Mouse (Mus musculus) naive thymus-derived CD4-positive, alpha-beta T cell, adult 2 months (primary cell): ENCODE measurements at regions not wholly inside any gene's neighbourhood (a gene's known extent, or its start where the extent isn't known, plus 50 kb on each side); places are given as distances from the start of the nearest gene placed in this dataset.

Experiments used
- DNase-seq: peaks from one replicate; pipeline ENCODE4 v3.0.0-alpha.2; 2011; ENCODE audit warnings: low read depth

GRCm38 (mm10) chrX:11915984-11916383, 244.2 kb downstream of the Bcor start:
- no peak for DNase-seq

DNA sequence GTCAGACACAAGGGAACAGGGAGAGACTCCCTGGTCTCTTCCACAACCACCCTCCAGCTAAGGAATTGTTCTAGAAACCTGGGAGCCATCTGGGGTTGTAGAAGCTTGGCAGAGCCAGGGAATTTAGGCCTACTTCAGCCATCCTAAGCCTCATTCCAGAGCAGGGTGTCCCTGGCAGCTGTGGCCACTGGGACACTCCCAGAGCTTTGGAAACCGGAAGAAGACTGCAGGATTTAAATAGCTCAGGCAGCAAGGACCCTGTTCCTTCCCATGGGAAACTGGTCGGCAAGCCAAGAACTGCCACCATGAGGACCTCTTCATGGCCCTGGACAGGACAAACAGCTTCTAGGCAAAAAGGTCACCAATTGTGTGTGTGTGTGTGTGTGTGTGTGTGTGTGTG, 239.9 kb downstream of the Bcor start:
- DNase-seq: no peak

GRCm38 (mm10) chrX:11924639-11925302, 235.4 kb downstream of the Bcor start:
- no peak for DNase-seq

- DNase-seq: no peak
Measured at GRCm38 (mm10) chrX:11926868-11927535, 233.2 kb downstream of the Bcor start.

DNA sequence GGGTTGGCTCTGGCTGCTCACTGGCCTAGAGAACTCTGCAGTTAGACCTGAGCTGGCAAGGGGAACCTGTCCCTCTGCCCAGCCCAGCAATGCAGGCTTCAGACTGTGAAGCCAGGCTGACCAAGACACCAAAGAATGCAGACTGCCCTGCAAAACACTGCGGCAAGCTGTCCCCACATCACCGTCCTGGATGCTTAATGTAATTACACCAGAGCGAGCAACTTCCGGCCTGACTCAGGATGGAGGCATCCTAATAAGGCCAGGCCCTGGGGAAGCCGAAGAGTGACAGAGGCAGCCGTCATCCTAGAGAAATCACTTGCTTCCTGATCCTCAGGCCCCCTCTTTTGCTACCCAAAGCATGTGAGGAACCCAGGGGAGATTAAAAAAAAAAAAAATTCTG, 230.7 kb downstream of the Bcor start:
- no peak for DNase-seq

DNA sequence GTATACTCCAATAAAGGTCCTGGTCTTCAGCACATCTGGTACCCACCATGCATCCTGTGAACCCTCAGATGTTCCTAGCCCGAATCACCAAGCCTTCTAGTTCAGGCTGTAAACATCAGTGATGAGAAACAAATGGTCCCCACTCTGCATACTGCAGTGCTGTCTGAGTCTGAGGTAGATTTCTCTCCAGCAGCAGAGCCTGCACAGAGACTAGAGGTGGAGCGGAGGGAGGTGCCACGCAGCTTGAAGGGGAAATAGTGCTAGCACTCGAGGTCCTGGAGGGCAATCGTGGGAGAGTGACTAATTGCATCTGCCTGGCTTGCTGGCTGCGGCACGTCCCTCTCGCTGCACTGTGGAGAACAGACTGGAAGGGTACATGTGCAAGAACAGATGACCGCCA, 228.7 kb downstream of the Bcor start:
- no peak for DNase-seq

DNA sequence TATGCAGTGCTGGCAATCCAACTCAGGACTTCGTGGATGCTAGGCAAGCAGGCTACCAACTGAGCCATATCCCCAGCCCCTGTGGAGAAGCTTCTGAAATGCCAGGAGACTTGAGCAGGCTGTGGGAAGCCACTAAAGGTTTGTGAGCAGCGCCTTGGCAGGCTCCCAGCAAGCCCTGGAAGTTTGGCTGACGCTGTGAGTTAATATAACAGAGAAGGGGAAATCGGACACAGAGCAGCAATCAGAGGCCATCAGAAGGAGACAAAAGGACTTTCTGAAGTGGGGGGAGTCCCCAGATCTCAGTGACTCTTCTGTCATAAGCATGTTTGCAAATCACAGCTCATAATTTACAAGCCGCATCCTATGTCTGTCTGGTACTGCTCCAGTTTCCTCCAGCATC, 224.8 kb downstream of the Bcor start:
- DNase-seq: no peak

GRCm38 (mm10) chrX:11940246-11940645, 219.9 kb downstream of the Bcor start:
- no peak for DNase-seq

- DNase-seq: no peak
Measured at GRCm38 (mm10) chrX:11943367-11943766, 216.8 kb downstream of the Bcor start.

DNA sequence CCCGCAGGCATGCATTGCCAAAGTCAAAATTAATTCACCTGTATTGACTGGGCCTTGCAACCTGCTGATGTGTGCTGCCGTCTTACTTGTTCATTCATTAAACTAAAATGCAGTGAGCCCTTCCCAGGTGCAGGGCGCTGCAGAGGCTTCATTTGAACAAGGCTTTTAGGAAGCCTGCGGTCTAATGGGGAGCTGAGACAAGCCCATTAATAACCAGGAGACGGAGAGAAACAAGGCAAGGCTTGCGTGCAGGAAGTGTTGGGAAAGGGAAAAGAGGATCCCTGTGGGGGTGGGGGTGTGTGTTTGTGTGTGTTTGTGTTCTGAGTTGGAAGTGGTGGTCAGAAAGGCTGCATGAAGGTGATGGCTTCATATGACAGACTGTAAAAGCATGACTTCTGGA, 215.6 kb downstream of the Bcor start:
- no peak for DNase-seq

GRCm38 (mm10) chrX:11945280-11945679, 214.9 kb downstream of the Bcor start:
- DNase-seq: no peak

- DNase-seq: no peak
Measured at GRCm38 (mm10) chrX:11952193-11952592, 208.0 kb downstream of the Bcor start.

DNA sequence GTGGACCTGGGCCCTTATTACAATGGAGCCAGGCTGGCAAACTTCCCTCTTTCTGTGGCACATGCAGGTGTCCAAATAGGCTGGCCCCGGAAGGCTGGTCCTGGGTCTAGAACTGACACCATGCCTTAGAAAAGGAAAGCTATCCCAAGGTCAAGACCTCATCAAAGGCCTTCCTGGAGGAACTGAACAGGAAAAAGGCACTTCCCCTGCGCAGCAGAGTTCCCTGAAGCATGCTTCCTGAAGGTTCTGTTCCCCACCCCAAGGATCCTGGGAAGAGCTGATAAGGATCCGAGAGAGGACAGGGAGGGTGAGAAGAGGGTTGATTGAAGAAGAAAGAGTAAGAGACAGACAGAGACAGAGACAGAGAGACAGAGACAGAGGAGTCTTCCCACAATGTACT, 204.0 kb downstream of the Bcor start:
- no peak for DNase-seq

DNA sequence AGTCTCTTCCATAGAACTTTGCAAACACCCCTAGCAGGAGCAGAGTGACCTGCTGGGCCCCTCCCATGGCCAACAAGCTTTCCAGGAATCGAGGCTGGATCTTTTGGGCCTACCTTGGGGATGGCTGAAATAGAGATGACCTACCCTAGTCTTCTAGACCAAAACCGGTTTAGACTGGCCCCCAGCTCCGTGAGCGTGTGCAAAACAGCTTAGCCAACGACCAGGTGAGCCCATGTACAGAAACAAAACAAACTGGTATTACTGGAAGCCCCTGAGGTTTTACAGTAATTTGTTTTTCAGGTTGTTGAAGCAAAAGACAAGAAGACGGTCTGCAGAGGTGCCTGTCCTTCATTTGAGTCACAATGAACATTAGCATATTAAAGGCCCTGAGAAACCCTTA, 203.1 kb downstream of the Bcor start:
- DNase-seq: no peak

DNA sequence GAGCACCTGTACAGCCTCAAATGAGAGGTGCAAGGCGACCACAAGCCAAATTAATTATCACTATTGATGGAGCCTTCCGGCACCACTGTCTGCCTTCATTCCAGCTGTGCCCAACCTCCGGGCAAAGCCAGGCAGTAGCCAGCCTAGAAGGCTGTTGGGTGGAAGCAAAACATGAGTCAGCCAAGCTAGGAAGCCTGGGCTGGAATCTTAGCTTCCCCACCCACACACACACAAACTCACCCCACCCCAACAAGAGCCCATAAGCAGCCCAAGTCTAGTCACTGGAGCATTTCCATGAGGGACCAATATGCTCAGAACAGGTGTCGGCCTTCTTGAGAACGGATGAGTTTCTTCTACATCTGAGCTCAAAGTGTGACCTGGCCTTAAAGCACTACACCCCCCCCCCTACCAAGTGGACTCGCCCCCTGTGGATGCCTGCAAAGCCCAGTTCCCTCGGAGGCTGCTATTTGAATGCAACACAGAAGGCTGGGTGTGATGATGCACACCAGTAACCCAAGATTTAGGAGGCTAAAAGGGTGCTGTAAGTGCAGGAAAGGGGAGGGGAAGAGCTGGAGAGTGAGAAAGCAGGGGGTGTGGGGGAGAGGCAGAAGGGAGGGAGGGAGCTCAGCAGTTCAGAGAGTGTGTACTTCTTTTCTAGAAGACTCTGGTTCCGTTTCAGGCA, 200.1 kb downstream of the Bcor start:
- peak; percentile 4 for DNase-seq

- DNase-seq: no peak
Measured at GRCm38 (mm10) chrX:11961350-11961749, 198.8 kb downstream of the Bcor start.

DNA sequence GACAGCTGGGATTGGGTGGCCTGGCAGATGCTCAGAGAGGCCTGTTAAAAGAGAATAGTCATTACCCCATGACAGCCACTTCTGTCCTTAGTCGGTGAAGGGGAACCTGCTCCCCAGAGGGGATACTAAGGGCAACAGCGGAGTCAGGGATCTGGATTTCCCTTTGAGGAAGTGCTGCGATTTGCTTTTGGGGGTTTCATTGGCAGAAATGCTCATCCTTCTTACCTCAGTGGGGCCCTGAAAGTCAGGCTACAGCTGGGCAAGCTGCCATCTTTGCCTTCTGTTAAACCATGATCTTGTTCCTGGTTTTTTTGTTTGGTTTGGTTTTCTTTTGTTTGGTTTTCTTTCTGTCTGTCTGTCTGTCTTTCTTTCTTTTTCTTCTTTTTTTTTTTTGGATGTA, 195.7 kb downstream of the Bcor start:
- DNase-seq: no peak

- no peak for DNase-seq
Measured at GRCm38 (mm10) chrX:11978679-11979078, 181.5 kb downstream of the Bcor start.

GRCm38 (mm10) chrX:11983276-11983675, 176.9 kb downstream of the Bcor start:
- DNase-seq: peak; percentile 34
